Mouse (Mus musculus) cerebellum, adult 2 months (tissue): ENCODE measurements around the gene Fcho1. TPM values are rescaled to one million over a fixed set of nuclear protein-coding genes. Genes with fewer than 3 reads are reported as not detected.
"Not testable (repeated sequence)": the region's sequence is repeated elsewhere in the genome, so short reads cannot be mapped to it uniquely, and the experiment has no call there.

ENCODE experiments used
- DNase-seq, 2 experiments: peaks; one replicate each; pipeline ENCODE4 v3.0.0; 2021
- H3K27ac ChIP-seq: fragments of 200-500 bp; 2 replicates; pipeline ENCODE4 v1.5.1; 2012; ENCODE audit warnings: low read length, control low read depth, inconsistent platforms; ENCODE audit not compliant: insufficient read depth
- H3K27me3 ChIP-seq: fragments of 200-500 bp; 2 replicates; pipeline ENCODE4 v1.6.1; 2012; ENCODE audit warnings: inconsistent platforms, mild to moderate bottlenecking, low read length, moderate library complexity; ENCODE audit not compliant: control insufficient read depth, insufficient read depth
- H3K4me1 ChIP-seq: fragments of 200-500 bp; 2 replicates; pipeline ENCODE4 v1.6.1; 2011; ENCODE audit warnings: low read length; ENCODE audit not compliant: control insufficient read depth, insufficient read depth
- H3K4me3 ChIP-seq: fragments of 200-500 bp; replicated peaks from 2 replicates; pipeline ENCODE3; 2011; ENCODE audit warnings: mild to moderate bottlenecking, low read depth, low read length, control low read depth; ENCODE audit not compliant: insufficient read depth
- CTCF ChIP-seq: fragments of 200-500 bp; IDR thresholded peaks from 2 replicates; pipeline ENCODE4 v1.5.1; 2011; ENCODE audit warnings: low read depth, mild to moderate bottlenecking, control low read depth, low read length, moderate library complexity, borderline replicate concordance; ENCODE audit not compliant: insufficient read depth
- POLR2A ChIP-seq: fragments of 200-500 bp; IDR thresholded peaks from 2 replicates; pipeline ENCODE4 v1.6.1; 2011; ENCODE audit warnings: low read length, control low read depth, borderline replicate concordance; ENCODE audit not compliant: insufficient read depth
- WGBS: fragments of 180-500 bp; shearing (Covaris S2); methylation state at CpG from one replicate; pipeline ENCODE4 v1.1.7; 2018; 5-methylcytosine and 5-hydroxymethylcytosine counted together
- polyA plus RNA-seq: library from polyadenylated mRNA; depleted of rRNA; stranded (reverse); fragments of >200 nt; gene quantifications from 2 replicates; pipeline ENCODE4 v1.2.3, GENCODE M21; 2012

Fcho1 gene
- polyA plus RNA-seq, 1 experiment, result 108 TPM

DNA sequence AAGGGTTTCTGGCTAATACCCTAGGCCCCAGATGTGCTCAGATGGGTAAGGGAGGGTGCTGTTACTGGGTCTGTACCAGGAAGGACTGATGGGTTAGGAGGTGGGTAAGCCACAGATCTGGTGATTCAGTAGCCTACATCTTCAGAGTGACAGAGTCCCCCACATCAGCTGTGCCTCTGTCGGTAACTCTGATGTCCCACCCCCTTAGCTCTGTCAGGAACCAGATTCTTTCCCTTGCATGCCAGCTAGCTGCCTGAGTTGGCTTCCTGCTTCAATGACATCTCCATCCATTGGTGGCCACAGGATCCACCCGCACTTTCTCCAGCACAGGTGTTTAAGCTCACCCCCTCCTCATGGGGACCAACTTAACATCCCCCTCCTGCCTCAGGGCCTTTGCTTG lies 13.9 kb downstream of the Fcho1 start:
- WGBS, result 70% methylated on average over 2 of the region's 2 CpGs
- Histone ChIP-seq H3K27ac (no peak overlapping the region), H3K4me1 (peaks cover 8% of the 10 kb centered on the region; the same call in 1 of the 2 replicates), H3K4me3 (no peak overlapping the region), H3K27me3 (no peaks in the 10 kb centered on the region)
- TF ChIP-seq POLR2A (no peak), CTCF (no peak)
- peak in 1 of 2 experiments; percentile 12 for DNase-seq

DNA sequence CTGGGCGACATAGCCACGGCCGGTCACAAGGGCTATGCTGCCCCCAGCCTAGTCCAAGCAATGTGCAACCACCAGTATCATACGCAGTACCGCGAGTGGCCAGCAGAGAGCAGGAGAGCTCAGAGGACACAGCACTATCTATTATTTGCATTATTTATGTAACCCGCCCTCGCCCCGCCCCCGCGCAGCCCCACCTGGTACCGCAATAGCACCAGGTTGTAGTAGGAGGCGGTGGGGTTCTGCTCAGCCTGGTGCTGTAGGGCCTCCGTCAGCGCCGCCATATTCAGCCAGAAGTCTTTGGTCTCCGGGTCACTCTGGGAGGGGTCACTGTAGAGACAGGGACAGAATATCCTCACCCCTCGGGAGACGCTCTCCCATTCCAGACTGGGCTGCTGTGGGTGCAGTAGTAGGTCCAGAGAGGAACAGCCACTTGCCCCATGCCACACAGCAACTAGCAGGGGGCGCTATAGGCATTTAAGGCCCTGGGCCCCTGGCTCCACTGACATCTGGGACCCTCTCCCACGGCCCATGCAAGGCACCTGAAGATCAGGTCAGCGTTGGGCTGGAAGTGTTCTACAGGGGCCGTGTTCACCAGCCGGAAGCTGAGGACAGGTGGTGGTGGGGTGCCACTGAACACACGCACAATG lies 15.6 kb downstream of the Fcho1 start:
- TF ChIP-seq CTCF (peak; percentile 93), POLR2A (peak; percentile 47; the same call in 1 of the 2 replicates)
- no peaks in the 10 kb centered on the region for H3K27me3 ChIP-seq
- peaks cover 8% of the 10 kb centered on the region; the same call in 1 of the 2 replicates for H3K4me1 ChIP-seq
- peak; percentile 89 to 96 for DNase-seq
- peak overlapping the region; percentile 58 for H3K27ac ChIP-seq
- peak overlapping the region; percentile 57 for H3K4me3 ChIP-seq
- WGBS, result 12% methylated on average over 25 of the region's 25 CpGs

DNA sequence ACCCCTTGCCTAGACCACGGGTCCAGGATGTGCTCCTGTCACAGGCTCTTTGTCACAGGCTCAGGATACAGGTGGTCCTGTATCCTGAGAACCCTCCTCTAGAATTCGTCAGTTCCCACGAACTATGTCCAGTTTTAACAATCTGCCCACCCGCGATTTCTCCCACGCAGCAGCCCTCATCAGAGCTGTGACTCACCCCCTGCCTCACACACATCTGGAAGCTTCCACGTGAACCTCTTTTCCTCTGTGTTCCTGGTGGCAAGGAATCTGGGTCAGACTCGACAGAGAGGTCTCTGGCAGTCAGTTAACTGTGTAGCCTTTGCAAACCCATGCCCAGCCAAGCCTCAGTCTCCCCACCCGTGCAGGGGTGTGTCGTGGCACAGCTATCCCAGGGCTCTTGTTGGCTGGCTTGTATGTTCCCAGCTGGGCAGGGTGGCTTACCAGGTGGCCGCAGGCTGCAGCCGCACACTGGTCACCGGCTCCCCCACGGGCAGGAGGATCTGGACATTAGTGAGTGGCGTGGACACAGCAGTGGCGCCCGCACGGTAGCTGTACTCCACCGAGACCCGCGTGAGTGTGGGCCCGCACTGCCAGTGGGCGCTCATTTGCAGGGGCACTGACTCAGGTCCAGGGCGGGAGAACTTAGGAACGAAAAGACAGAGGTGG lies 16.2 kb downstream of the Fcho1 start:
- H3K27ac ChIP-seq, result no peak overlapping the region
- no peak for DNase-seq
- WGBS, result 38% methylated on average over 25 of the region's 25 CpGs
- peaks cover 8% of the 10 kb centered on the region; the same call in 1 of the 2 replicates for H3K4me1 ChIP-seq
- H3K27me3 ChIP-seq, result no peaks in the 10 kb centered on the region
- H3K4me3 ChIP-seq, result peak overlapping the region; percentile 57
- no peak for TF ChIP-seq POLR2A
- TF ChIP-seq CTCF, result no peak

DNA sequence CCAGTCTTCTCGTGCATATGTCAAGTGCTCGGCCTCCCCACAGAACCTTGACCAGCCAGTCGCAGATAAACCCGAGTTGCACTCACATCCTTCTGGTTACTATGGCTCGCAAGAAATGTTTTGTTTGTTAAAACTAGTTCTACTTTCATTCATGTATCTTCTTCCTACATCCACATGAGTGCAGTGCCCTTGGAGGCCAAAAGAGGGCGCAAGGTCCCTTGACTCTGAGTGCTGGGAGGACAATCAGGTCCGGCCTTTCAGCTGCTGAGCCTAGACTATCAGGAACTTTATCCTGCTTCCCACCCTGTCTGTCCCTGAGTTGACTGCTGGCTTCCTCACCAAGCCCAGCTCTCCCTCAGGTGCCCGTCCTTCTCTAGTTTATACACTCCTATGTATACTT lies 17.6 kb downstream of the Fcho1 start:
- no peak for TF ChIP-seq POLR2A
- peak; percentile 65 for TF ChIP-seq CTCF
- DNase-seq, result no peak
- WGBS, result 54% methylated on average over 8 of the region's 8 CpGs

DNA sequence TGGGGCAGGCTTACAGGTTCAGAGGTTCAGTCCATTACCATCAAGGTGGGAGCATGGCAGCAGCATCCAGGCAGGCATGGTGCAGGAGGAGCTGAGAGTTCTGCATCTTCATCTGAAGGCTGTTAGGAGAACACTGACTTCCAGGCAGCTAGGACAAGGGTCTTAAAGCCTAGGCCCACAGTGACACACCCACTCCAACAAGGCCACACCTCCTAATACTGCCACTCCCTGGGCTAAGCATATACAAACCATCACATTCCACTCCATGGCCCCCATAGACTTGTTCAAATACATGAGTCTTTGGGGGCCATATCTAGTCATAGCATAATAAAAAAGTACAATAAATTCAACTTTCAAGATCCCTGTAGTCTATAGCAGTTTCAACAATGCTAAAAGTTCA lies 22.1 kb downstream of the Fcho1 start:
- not testable (repeated sequence) for H3K27me3 ChIP-seq, H3K27ac ChIP-seq, H3K4me1 ChIP-seq, H3K4me3 ChIP-seq, DNase-seq

More for the DNA sequence above, 17.6 kb downstream of the Fcho1 start:
- Histone ChIP-seq H3K27me3 (no peaks in the 10 kb centered on the region), H3K27ac (no peak overlapping the region), H3K4me3 (no peak overlapping the region), H3K4me1 (peaks cover 8% of the 10 kb centered on the region; the same call in 1 of the 2 replicates)

DNA sequence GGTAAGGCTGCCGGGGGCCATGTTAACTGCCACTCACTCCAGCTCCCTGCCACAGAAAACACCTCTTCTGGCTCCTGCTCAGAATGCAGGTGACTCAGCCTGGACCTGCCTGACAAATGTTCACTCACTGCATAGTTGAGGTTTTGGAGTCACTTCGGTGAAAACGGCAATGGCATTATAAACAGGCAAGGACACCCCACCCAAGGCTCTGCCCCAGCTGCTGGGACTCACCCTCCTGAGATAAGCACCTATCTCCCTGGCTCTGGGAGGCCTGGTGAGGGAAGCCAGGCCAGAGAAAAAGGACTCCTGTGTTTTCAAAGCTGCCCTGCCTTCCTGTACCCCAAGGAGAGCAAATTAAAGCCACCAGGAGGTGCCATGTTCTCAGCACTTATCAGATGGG lies 22.6 kb downstream of the Fcho1 start:
- TF ChIP-seq CTCF (no peak), POLR2A (no peak)
- WGBS, result 94% methylated on average over 3 of the region's 3 CpGs
- no peak for DNase-seq
- Histone ChIP-seq H3K4me3 (no peak overlapping the region), H3K27ac (no peak overlapping the region), H3K4me1 (no peaks in the 10 kb centered on the region), H3K27me3 (no peaks in the 10 kb centered on the region; the same call in 1 of the 2 replicates)

DNA sequence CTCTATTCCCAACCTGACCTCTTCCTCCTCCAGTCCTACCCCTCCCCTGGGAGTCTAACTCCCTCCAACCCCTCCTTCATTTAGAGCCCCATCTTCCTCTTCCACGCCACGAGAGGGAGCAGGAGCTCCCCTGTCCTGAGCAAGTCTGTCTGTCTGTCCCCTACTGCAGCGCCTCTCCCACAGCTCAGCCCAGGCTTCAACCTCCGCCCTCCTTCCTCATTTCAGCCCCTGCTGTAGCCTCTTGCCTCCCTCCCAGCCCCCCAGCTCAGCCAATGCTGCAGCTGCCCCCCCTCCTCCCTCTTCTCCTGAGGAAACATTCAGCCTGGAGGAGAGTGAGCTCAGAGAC lies 23.5 kb downstream of the Fcho1 start:
- no peak for DNase-seq
- Histone ChIP-seq H3K27me3 (no peaks in the 10 kb centered on the region; the same call in 1 of the 2 replicates), H3K4me3 (no peak overlapping the region), H3K27ac (no peak overlapping the region), H3K4me1 (no peaks in the 10 kb centered on the region)
- TF ChIP-seq POLR2A, result no peak
- no peak for TF ChIP-seq CTCF
- 35% methylated on average over 4 of the region's 4 CpGs for WGBS

DNA sequence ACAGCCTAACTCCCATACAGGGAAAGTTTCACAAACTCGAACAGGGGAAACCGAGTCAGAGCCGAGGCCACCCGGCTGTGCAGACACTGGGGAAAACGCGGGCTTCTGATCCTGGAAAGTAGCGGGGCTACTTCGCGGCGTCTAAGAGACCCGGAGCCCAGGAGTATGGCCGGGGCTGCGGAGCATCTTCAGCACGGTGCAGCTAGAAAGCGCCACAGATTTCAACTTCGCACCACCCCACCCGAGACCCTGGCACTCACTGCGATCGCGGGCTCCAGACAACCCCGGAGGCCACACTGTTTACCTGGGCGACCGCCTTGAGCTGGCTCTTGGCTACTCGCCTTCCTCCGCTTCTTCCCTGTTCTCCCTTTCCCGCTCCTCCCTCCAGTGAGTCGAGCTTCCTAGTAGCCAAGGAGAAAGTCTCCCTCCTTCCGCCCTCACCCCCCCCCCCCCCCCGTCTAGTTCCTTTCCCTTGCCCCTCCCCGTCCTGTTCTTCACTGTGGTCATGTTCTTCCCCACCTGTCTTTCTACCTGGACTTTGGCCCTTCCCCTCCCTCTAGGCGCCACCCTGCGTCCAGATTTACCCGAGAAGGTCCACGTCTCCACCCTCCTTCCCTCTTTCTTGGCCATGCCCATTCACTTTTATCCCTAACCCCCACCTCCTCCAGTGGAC lies 24.0 kb downstream of the Fcho1 start, which contains the start of gene B3gnt3:
Gene B3gnt3 (minus strand): TSS at position 376 of the 673 bp plus-strand sequence.
- no peak for TF ChIP-seq POLR2A
- TF ChIP-seq CTCF, result no peak
- H3K4me3 ChIP-seq, result no peak within 1 kb of the TSS
- no peaks in the 10 kb centered on the region; the same call in 1 of the 2 replicates for H3K27me3 ChIP-seq
- no peak within 1 kb of the TSS for H3K27ac ChIP-seq
- no peak for DNase-seq
- WGBS, result 19% methylated on average over 33 of the region's 34 CpGs
- no peaks in the 10 kb centered on the region for H3K4me1 ChIP-seq
